ENCODE assay signal across 12 mouse cellular contexts in the genomic region with DNA sequence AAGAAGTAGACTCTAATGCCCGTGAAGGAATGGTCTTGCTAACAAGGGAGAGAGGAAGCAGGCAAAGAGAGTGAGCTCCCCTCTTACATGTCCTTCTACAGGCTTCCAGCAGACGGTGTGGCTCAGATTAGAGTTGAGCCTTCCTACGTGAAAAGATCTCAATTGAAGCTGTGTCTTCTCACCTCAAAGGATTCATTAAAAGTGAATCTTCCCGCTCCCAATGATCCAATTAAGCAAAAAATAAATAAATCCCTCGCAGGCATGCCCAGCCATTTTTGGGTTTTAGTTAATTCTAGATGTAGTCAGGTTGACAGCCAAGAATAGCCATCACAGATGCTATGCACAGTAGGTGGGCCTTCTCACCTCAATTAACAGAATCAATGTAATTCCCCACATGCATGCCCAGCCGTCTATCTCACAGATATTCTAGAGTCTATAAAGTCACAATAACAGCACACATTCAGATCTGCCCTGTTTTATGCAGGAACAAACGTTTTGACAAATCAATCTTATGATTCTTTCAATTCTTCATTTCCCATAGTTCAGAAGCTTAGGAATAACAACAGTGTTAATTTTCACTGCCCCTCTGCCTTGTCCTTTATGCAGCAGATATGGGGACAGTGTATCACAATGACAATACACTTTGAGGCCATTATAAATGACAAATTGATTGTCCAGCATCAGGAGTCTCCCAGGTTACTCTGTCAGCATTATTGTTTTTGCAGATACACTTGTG.
A peak's percentile ranks its signal among the peaks of the same experiment; 100 is the strongest.
DNase-seq lines count a peak whose midpoint lies in the region; ATAC-seq and TF ChIP-seq lines count a peak whose summit lies in the region.
"Had no signal": no experiment of that assay in that cellular context is flagged by ENCODE, and none has a peak within 500 bp of the region (broad histone marks: within the 10 kb centered on the region; RNA-seq: fewer than 3 reads in every experiment).

No protein-coding gene starts in this region.

- H3K27ac ChIP-seq in forebrain, embryonic 13.5 days = peak overlapping the region; percentile 76
- H3K27ac ChIP-seq in midbrain, embryonic 12.5 days (replicated peaks) = peak overlapping the region; percentile 36; the same call in 1 of the 2 replicates
- no peak overlapping the region for H3K27ac ChIP-seq in intestine, embryonic 16.5 days (ENCODE audit: low read length)
- H3K27ac ChIP-seq: liver, embryonic 13.5 days had no signal

- H3K36me3 ChIP-seq in forebrain, embryonic 13.5 days (ENCODE audit: poor library complexity, severe bottlenecking) = no peaks in the 10 kb centered on the region
- no peaks in the 10 kb centered on the region for H3K36me3 ChIP-seq in midbrain, embryonic 12.5 days
- no peaks in the 10 kb centered on the region for H3K36me3 ChIP-seq in intestine, embryonic 16.5 days (ENCODE audit: control insufficient read depth, insufficient read depth, low read length)
- H3K36me3 ChIP-seq: liver, embryonic 13.5 days had no signal

- 20% methylated on average over 7 of the region's 7 CpGs for WGBS in forebrain, embryonic 13.5 days
- 37% methylated on average over 7 of the region's 7 CpGs for WGBS in midbrain, embryonic 12.5 days
- WGBS in intestine, embryonic 16.5 days = 69% methylated on average over 7 of the region's 7 CpGs

- H3K4me1 ChIP-seq in forebrain, embryonic 13.5 days = peaks cover 18% of the 10 kb centered on the region; the same call in 1 of the 2 replicates
- peaks cover 9% of the 10 kb centered on the region for H3K4me1 ChIP-seq in midbrain, embryonic 12.5 days
- no peaks in the 10 kb centered on the region for H3K4me1 ChIP-seq in intestine, embryonic 16.5 days (ENCODE audit: control insufficient read depth, insufficient read depth, low read length)
- H3K4me1 ChIP-seq: liver, embryonic 13.5 days had no signal

- H3K9ac ChIP-seq in forebrain, embryonic 13.5 days = no peak overlapping the region
- no peak overlapping the region for H3K9ac ChIP-seq in midbrain, embryonic 12.5 days (replicated peaks)
- H3K9ac ChIP-seq in intestine, embryonic 16.5 days (ENCODE audit: low read depth, low read length) = no peak overlapping the region
- H3K9ac ChIP-seq: liver, embryonic 13.5 days had no signal

- no peak overlapping the region for H3K4me3 ChIP-seq in forebrain, embryonic 13.5 days
- no peak overlapping the region for H3K4me3 ChIP-seq in midbrain, embryonic 12.5 days
- H3K4me3 ChIP-seq in intestine, embryonic 16.5 days (ENCODE audit: low read length) = no peak overlapping the region
- H3K4me3 ChIP-seq: liver, embryonic 13.5 days; myocyte had no signal

- TF ChIP-seq POLR2A in brain, embryonic 14.5 days (IDR thresholded peaks at IDR 0.05; ENCODE audit: borderline replicate concordance, extremely low read depth, insufficient read depth, insufficient read length, poor library complexity, severe bottlenecking) = no peak

- no peak overlapping the region for H3K4me2 ChIP-seq in forebrain, embryonic 13.5 days
- no peak overlapping the region for H3K4me2 ChIP-seq in midbrain, embryonic 12.5 days (replicated peaks)
- no peak overlapping the region for H3K4me2 ChIP-seq in intestine, embryonic 16.5 days (ENCODE audit: low read depth, low read length)
- H3K4me2 ChIP-seq: liver, embryonic 13.5 days had no signal

- H3K27me3 ChIP-seq in forebrain, embryonic 13.5 days = no peaks in the 10 kb centered on the region
- H3K27me3 ChIP-seq in midbrain, embryonic 12.5 days = no peaks in the 10 kb centered on the region
- no peaks in the 10 kb centered on the region for H3K27me3 ChIP-seq in intestine, embryonic 16.5 days (replicated peaks; ENCODE audit: control insufficient read depth, insufficient read depth, low read length)
- H3K27me3 ChIP-seq: CH12.LX; liver, embryonic 13.5 days had no signal

- peak; percentile 88 for DNase-seq in brain, embryonic 14.5 days (ENCODE audit: low read depth)
- DNase-seq in cerebellum, adult 11-12 months = peak; percentile 74
- DNase-seq in thymus, postnatal 10 days (ENCODE audit: low spot score in 2 of 2) = no peak
- DNase-seq: kidney, adult 11 months; liver, embryonic 13.5 days; lung, postnatal 36 days had no signal

- no peaks in the 10 kb centered on the region for H3K9me3 ChIP-seq in forebrain, embryonic 13.5 days (replicated peaks)
- no peaks in the 10 kb centered on the region for H3K9me3 ChIP-seq in midbrain, embryonic 12.5 days
- H3K9me3 ChIP-seq in intestine, embryonic 16.5 days (ENCODE audit: control insufficient read depth, low read length) = no peaks in the 10 kb centered on the region
- H3K9me3 ChIP-seq: liver, embryonic 13.5 days had no signal

- TF ChIP-seq CTCF in brain, embryonic 14.5 days (IDR thresholded peaks at IDR 0.05; ENCODE audit: borderline replicate concordance, extremely low read depth, insufficient read depth, insufficient read length) = no peak

- peak; percentile 69 for ATAC-seq in forebrain, embryonic 13.5 days
- peak; percentile 60 for ATAC-seq in midbrain, embryonic 12.5 days (ENCODE audit: low FRiP score, low read depth)
- no peak for ATAC-seq in CD4-positive, CD25-positive, alpha-beta regulatory T cell, adult 4 months
- ATAC-seq in intestine, embryonic 16.5 days = no peak

Comparison
In these comparisons a context has a peak if more than half of its experiments do, and no peak if none do; other contexts are left out.
1. DNase-seq: peak in brain, embryonic 14.5 days (single experiment) and cerebellum, adult 11-12 months (single experiment); none in thymus, postnatal 10 days (0 of 2).
2. ATAC-seq: peak in forebrain, embryonic 13.5 days (single experiment) and midbrain, embryonic 12.5 days (single experiment); none in CD4-positive, CD25-positive, alpha-beta regulatory T cell, adult 4 months (single experiment) and intestine, embryonic 16.5 days (single experiment).